Mouse (Mus musculus) ES-E14 (cell line): Measurements from ENCODE around the gene Ostf1. TPM values are rescaled to one million over a fixed set of nuclear protein-coding genes. Genes with fewer than 3 reads are reported as not detected.
A peak's percentile ranks its signal among the peaks of the same experiment; 100 is the strongest.
"Not testable (repeated sequence)": the region's sequence is repeated elsewhere in the genome, so short reads cannot be mapped to it uniquely, and the experiment has no call there.

ENCODE experiments used
- DNase-seq: peaks from one replicate; pipeline ENCODE4 v3.0.0-alpha.2; 2013; ENCODE audit warnings: low read depth, low spot score
- H3K27ac ChIP-seq: 2 replicates; pipeline ENCODE4 v1.5.1; 2012; ENCODE audit warnings: low read depth, mild to moderate bottlenecking, low read length, moderate library complexity, mixed read lengths; ENCODE audit not compliant: poor library complexity, insufficient read depth, severe bottlenecking
- H3K36me3 ChIP-seq: 2 replicates; pipeline ENCODE4 v1.6.1; 2012; ENCODE audit warnings: mild to moderate bottlenecking, low read length, moderate library complexity, mixed read lengths; ENCODE audit not compliant: control insufficient read depth, poor library complexity, insufficient read depth, severe bottlenecking
- H3K4me1 ChIP-seq, 2 experiments: fragments of 150-350 bp in 1 of 2; sonication (generic) in 1 of 2; 2 replicates each; pipeline ENCODE4 v1.6.1; 2012; ENCODE audit warnings: low read length in 2 of 2, mild to moderate bottlenecking in 1 of 2, mixed read lengths in 1 of 2; ENCODE audit not compliant: control insufficient read depth in 2 of 2, insufficient read depth in 2 of 2, poor library complexity in 1 of 2
- H3K4me3 ChIP-seq, 2 experiments: fragments of 150-350 bp in 1 of 2; sonication (generic) in 1 of 2; 2 replicates each; pipeline ENCODE4 v1.5.1; 2012; ENCODE audit warnings: low read length in 2 of 2, low read depth in 1 of 2, mild to moderate bottlenecking in 1 of 2, mixed read lengths in 1 of 2; ENCODE audit not compliant: insufficient read depth in 1 of 2, poor library complexity in 1 of 2, severe bottlenecking in 1 of 2
- H3K9ac ChIP-seq: 2 replicates; pipeline ENCODE4 v1.6.1; 2012; ENCODE audit warnings: low read depth, mild to moderate bottlenecking, low read length, mixed read lengths; ENCODE audit not compliant: poor library complexity, insufficient read depth, severe bottlenecking
- H3K9me3 ChIP-seq: fragments of 150-350 bp; sonication (generic); 2 replicates; pipeline ENCODE4 v1.6.1; 2012; ENCODE audit warnings: low read depth, mild to moderate bottlenecking, low read length; ENCODE audit not compliant: control insufficient read depth, insufficient read depth
- CHD2 ChIP-seq: IDR thresholded peaks from 2 replicates; pipeline ENCODE4 v1.6.1; 2014; ENCODE audit warnings: mild to moderate bottlenecking, low read depth, low read length, inconsistent platforms
- HCFC1 ChIP-seq: IDR thresholded peaks from 2 replicates; pipeline ENCODE4 v1.6.1; 2012; ENCODE audit warnings: low read length, inconsistent platforms, borderline replicate concordance; ENCODE audit not compliant: insufficient read depth
- MAFK ChIP-seq: IDR thresholded peaks from 2 replicates; pipeline ENCODE4 v1.6.1; 2014; ENCODE audit warnings: mild to moderate bottlenecking, low read depth, low read length, inconsistent platforms; ENCODE audit not compliant: insufficient read depth
- ZC3H11A ChIP-seq: IDR thresholded peaks from 2 replicates; pipeline ENCODE4 v1.6.1; 2012; ENCODE audit warnings: low read depth, mild to moderate bottlenecking, inconsistent platforms, low read length, borderline replicate concordance
- ZNF384 ChIP-seq: IDR thresholded peaks from 2 replicates; pipeline ENCODE4 v1.6.1; 2012; ENCODE audit warnings: low read depth, low read length, inconsistent platforms
- in situ Hi-C, 2 experiments: fragments of 600-800 bp; cut with MboI; formaldehyde crosslinking; loops; one replicate each; pipeline ENCODE4 v1.15.1; 2025; ENCODE audit warnings: low sequenced_read_pairs in 2 of 2, inconsistent platforms in 1 of 2; ENCODE audit not compliant: unreplicated experiment in 2 of 2
- total RNA-seq: library from RNA; depleted of rRNA; stranded (reverse); fragments of 300-350 nt; gene quantifications from 2 replicates; pipeline ENCODE4 v1.2.3, GENCODE M21; 2012

The Ostf1 gene
- total RNA-seq, 1 experiment = 45.5 TPM

DNA sequence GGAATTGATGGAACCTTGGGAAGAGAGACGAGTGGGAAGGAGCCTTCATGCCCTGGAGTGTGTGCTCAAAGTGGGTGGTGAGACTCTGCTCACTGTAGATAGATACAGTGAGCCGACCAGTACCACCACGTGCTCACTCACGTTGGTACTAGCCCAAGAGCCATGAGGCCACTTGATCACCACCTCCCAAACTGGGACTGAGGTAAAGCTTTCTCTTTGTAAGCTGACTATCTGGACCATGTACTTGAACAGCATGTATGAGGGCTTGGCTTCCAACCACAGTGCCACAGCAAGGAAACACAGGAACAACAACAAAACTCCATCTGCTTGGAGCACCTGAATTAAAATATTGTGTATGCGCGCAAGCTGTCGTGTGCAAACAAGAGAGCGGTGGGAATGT lies 42.3 kb downstream of the Ostf1 start:
- Histone ChIP-seq H3K4me1 (0 out of 4 replicates have a peak, but pooled peaks cover 0 to 4% of the 10 kb centered on the region in 2 experiments), H3K36me3 (no peaks in the 10 kb centered on the region; the same call in 1 of the 2 replicates), H3K9ac (no peak overlapping the region), H3K27ac (no peak overlapping the region), H3K9me3 (no peaks in the 10 kb centered on the region), H3K4me3 (no peak overlapping the region)
- TF ChIP-seq ZNF384 (no peak), HCFC1 (no peak), MAFK (no peak), CHD2 (no peak), ZC3H11A (no peak)
- in situ Hi-C loops = no loop called here
- no peak for DNase-seq

GRCm38 (mm10) chr19:18588801-18589200 lies 42.8 kb downstream of the Ostf1 start:
- H3K4me1 ChIP-seq, DNase-seq, H3K36me3 ChIP-seq, in situ Hi-C loops, H3K4me3 ChIP-seq, H3K9ac ChIP-seq, H3K27ac ChIP-seq, H3K9me3 ChIP-seq: not testable (repeated sequence)

- Histone ChIP-seq H3K27ac (no peak overlapping the region), H3K9ac (no peak overlapping the region), H3K4me3 (no peak overlapping the region), H3K4me1 (0 out of 4 replicates have a peak, but pooled peaks cover 0 to 4% of the 10 kb centered on the region in 2 experiments), H3K9me3 (no peaks in the 10 kb centered on the region), H3K36me3 (no peaks in the 10 kb centered on the region; the same call in 1 of the 2 replicates)
- TF ChIP-seq CHD2 = no peak
- no peak for TF ChIP-seq MAFK
- no peak for TF ChIP-seq ZC3H11A
- DNase-seq = peak; percentile 31
- in situ Hi-C loops = no loop called here
These were observed 43.4 kb downstream of the Ostf1 start for GRCm38 (mm10) chr19:18588243-18588642.

DNA sequence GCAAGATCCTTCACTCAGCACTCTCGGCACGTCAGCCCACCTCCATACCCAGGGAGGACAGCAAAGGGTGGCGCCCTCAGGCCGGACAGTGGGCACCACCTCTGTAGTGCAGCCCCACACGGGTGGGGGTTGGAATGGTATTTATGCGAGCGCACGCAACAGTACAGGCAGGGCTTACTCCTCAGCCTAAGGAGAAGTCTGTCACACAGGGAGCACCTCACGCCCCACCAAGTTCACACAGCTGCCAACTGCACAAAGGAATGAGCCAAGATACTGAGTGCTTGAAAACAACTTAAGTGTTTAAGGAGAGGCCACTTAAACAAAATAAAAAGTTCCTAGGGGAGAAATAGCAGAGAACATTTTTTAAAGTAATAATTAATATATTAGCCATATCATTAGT lies 44.5 kb downstream of the Ostf1 start:
- in situ Hi-C loops = no loop called here

GRCm38 (mm10) chr19:18584621-18585020 lies 47.0 kb downstream of the Ostf1 start:
- no peak overlapping the region for H3K9ac ChIP-seq
- TF ChIP-seq CHD2 (no peak), ZC3H11A (no peak), MAFK (no peak), ZNF384 (no peak), HCFC1 (no peak)
- no peaks in the 10 kb centered on the region; the same call in 1 of the 2 replicates for H3K36me3 ChIP-seq
- no peaks in the 10 kb centered on the region for H3K4me1 ChIP-seq
- H3K9me3 ChIP-seq = no peaks in the 10 kb centered on the region
- in situ Hi-C loops = no loop called here
- no peak overlapping the region for H3K4me3 ChIP-seq
- no peak for DNase-seq
- no peak overlapping the region for H3K27ac ChIP-seq

More for the DNA sequence above, 44.5 kb downstream of the Ostf1 start:
- no peak overlapping the region for H3K9ac ChIP-seq
- H3K27ac ChIP-seq = no peak overlapping the region
- 0 out of 4 replicates have a peak, but pooled peaks cover 0 to 4% of the 10 kb centered on the region in 2 experiments for H3K4me1 ChIP-seq
- no peaks in the 10 kb centered on the region for H3K9me3 ChIP-seq
- DNase-seq = no peak
- TF ChIP-seq ZC3H11A (no peak), HCFC1 (no peak), ZNF384 (no peak), MAFK (no peak), CHD2 (no peak)
- no peaks in the 10 kb centered on the region; the same call in 1 of the 2 replicates for H3K36me3 ChIP-seq
- H3K4me3 ChIP-seq = no peak overlapping the region
